Mouse (Mus musculus) embryonic fibroblast, embryonic 13.5 days (primary cell): Measurements from ENCODE around the gene Arhgap17. TPM values are rescaled to one million over a fixed set of nuclear protein-coding genes. Genes with fewer than 3 reads are reported as not detected.

Experiments
- H3K27ac ChIP-seq: 2 replicates; pipeline ENCODE4 v1.5.1; 2012; ENCODE audit warnings: low read length, control low read depth, inconsistent platforms; ENCODE audit not compliant: insufficient read depth
- H3K4me1 ChIP-seq: 2 replicates; pipeline ENCODE4 v1.6.1; 2011; ENCODE audit warnings: low read length; ENCODE audit not compliant: control insufficient read depth, insufficient read depth
- H3K4me3 ChIP-seq: 2 replicates; pipeline ENCODE4 v1.5.1; 2011; ENCODE audit warnings: mild to moderate bottlenecking, control low read depth, low read length; ENCODE audit not compliant: insufficient read depth
- CTCF ChIP-seq: IDR thresholded peaks from 2 replicates; pipeline ENCODE4 v1.5.1; 2011; ENCODE audit warnings: mild to moderate bottlenecking, control low read depth, low read length, moderate library complexity, borderline replicate concordance; ENCODE audit not compliant: insufficient read depth
- POLR2A ChIP-seq: IDR thresholded peaks from 2 replicates; pipeline ENCODE4 v1.6.1; 2011; ENCODE audit warnings: low read depth, mild to moderate bottlenecking, control low read depth, low read length, moderate library complexity
- polyA plus RNA-seq: library from polyadenylated mRNA; stranded (reverse); fragments of >200 nt; gene quantifications from 2 replicates; pipeline ENCODE4 v1.2.4, GENCODE M21; 2011; ENCODE audit warnings: low read depth; ENCODE audit not compliant: missing spikeins, insufficient read length

Gene Arhgap17
- polyA plus RNA-seq, 1 experiment = 30.7 TPM

DNA sequence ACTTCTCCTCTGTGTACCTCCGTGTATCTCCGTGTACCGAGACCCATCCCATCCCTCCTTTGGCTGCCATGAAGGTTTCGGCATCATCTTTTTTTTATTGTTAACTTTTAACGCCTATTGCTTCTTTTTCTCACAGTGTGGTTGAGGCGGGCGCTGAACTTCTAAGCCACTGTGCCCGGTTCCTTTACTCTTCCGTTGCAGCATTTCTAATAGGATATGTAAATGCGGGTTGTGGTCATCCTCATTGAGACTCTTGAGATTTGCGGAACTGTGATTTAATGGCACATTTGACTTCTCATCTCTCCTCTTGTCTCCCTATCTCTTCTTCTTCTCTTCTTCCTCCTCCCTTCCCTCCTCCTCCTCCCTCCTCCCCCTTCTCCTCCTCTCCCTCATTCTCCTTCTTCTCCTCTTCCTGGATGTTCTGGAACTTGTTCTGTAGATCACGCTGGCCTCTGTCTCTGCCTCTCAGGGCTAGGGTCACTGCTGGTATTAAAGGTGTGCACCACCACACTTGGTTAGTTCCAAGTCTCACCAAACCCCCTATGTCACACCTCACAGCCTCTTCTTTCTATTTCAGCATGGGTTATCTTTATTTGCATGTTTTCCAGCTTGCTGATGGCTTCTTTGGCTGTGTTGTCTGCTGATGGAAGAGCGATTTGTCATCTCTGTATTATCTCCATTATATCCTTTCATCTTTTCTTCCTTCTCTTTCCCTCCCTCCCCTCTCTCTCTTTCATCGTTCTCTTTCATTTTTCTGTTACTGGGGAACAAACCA lies 115.3 kb downstream of the Arhgap17 start:
- no peak overlapping the region for H3K27ac ChIP-seq
- H3K4me1 ChIP-seq = no peaks in the 10 kb centered on the region
- TF ChIP-seq POLR2A = no peak
- no peak for TF ChIP-seq CTCF
- H3K4me3 ChIP-seq = no peak overlapping the region

DNA sequence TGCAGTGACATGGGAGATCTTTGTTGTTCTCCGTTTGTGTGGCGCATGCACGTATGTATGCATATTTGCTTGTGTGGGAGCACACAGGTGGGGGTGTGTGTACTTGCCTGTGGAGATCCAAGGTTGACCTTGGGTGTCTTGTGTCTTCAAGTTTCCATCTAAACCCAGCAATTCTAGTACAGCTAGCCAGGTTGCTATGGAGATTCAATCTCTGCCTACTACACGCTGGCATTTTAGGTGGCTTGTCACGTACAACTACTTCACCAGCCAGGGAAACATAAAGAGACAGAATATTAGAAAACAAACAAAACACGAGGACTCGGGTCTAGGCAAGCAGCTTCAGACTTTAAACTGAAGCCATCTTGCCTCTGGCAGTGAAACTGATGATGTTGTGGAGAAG lies 116.3 kb downstream of the Arhgap17 start:
- TF ChIP-seq POLR2A (no peak), CTCF (no peak)
- Histone ChIP-seq H3K4me1 (no peaks in the 10 kb centered on the region), H3K27ac (no peak overlapping the region), H3K4me3 (no peak overlapping the region)

DNA sequence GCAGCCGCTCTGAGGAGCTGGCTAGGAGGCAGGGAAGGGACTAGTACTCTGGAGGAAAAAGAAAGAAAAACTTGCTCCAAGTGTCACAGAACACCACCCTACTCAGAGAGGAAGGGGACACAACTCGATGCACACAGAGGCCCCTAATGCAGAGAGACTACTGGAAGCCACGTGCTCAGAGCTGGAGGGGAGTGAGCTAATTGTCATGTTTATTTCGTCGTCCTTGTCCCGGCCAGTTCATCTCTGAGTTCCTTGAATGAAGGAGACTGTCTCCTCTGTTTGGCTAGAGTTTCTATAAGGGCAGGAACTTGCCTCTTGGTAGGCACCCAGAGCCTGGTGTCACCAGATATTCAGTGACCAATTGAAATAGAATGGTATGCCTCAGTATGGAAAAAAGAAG lies 118.4 kb downstream of the Arhgap17 start:
- no peak overlapping the region for H3K4me3 ChIP-seq
- no peaks in the 10 kb centered on the region for H3K4me1 ChIP-seq
- H3K27ac ChIP-seq = no peak overlapping the region
- TF ChIP-seq POLR2A = no peak
- no peak for TF ChIP-seq CTCF

DNA sequence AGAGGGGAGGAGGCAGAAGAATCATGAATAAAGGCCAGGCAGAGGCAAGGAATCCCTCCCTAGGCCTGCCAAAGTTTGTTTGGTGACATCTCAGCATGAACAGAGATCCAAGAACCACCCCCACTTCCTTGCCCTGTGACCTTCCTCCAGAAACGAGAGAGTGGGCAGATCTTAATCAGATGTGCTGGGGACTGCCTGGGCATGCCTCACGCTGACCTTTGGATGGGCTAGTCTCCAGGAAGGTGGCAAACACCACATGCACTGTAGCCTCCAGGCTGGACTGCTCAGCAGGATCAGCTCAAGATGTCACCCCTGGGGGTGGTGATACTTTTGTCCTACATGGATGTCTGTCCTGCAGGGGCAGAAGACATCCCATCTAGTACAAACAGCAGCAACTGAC lies 121.5 kb downstream of the Arhgap17 start:
- H3K4me3 ChIP-seq = no peak overlapping the region
- no peak for TF ChIP-seq CTCF
- no peak for TF ChIP-seq POLR2A
- H3K27ac ChIP-seq = no peak overlapping the region
- no peaks in the 10 kb centered on the region for H3K4me1 ChIP-seq

DNA sequence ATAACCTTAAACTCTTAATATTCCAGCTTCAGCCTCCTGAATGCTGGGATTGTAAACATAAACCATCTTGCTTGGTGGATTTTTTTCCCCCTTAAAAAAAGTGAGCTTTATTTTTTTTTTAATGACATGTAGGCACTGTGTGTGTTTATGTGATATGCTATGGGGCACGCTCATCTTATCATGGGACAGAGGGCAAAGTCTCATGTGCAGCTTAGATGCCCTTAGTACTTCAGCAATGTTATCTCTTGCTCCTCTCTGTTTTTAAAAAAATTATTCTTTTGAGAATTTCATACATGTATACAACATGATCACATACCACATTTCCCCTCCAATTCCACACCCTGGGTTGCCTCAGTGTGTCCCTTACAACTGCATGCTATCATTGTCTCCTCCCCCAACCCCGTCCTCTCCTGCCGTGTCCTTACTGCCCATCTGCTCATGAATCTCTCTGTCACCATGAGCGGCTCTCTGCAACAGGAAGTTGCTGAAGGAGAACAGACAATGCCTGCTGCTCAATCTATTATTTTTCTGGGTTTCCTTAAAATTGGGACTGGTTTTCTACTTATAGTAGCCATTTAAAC lies 123.1 kb downstream of the Arhgap17 start:
- Histone ChIP-seq H3K27ac (no peak overlapping the region), H3K4me1 (no peaks in the 10 kb centered on the region), H3K4me3 (no peak overlapping the region)
- TF ChIP-seq CTCF (no peak), POLR2A (no peak)

DNA sequence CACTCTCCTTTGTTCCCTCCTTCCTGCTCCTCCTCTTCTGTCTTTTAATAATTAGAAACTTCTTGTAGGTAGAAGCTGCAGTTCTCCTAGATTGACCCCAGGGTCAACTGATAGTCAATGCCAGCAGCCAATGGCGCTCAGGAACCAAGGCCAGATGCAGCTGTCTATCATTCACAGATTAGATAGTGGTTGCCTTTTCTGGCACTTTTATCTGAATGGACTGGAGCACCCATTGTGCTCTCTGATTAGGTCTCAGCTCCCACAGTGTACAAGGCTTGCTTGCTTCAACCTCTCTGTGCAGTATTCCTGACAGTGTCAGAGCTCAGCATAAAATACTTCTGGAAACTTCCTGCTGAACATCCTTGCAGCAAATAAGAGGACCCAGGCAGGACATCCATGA lies 124.9 kb downstream of the Arhgap17 start:
- no peak overlapping the region for H3K27ac ChIP-seq
- H3K4me1 ChIP-seq = no peaks in the 10 kb centered on the region
- no peak overlapping the region for H3K4me3 ChIP-seq
- no peak for TF ChIP-seq CTCF
- TF ChIP-seq POLR2A = no peak

DNA sequence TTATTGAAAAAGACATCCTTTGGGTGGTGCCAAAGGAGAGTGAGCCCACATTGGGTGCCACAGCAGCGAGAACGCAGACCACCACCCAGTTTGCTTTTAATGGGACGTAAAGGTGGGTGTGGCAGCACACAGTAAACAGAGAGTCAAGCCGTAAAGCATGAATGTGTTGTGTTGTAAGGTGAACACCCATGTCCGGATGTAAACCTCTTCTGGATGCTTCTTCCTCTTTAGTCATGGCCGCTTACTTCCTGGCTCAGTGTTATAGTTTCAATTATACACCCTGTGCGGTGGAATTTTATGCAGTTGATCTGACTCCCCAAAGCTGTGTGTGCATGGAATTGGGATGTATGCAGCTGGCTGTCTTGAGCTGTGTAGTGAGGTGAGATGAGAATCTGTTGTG lies 127.5 kb downstream of the Arhgap17 start:
- Histone ChIP-seq H3K4me3 (no peak overlapping the region), H3K27ac (no peak overlapping the region), H3K4me1 (no peaks in the 10 kb centered on the region)
- no peak for TF ChIP-seq POLR2A

DNA sequence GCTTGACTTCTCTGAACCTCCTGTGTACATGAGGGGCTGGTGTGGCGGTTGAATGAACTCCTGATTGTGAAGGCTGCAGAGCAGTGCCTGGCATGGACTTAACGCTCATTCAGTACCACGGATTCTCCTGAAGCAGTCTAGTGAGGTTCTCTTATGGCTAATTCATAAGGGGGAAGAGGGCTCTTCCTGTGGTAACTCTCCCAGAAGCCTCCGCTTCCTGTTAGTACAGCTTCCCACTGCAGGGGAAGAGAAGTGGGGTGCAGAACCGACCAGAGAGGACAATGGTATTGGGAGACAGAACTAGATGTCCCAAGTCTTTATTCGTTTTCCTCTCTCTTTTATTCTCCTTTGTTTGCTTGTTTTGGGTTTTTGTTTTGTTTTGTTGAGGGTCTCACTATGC lies 129.7 kb downstream of the Arhgap17 start:
- no peaks in the 10 kb centered on the region for H3K4me1 ChIP-seq

DNA sequence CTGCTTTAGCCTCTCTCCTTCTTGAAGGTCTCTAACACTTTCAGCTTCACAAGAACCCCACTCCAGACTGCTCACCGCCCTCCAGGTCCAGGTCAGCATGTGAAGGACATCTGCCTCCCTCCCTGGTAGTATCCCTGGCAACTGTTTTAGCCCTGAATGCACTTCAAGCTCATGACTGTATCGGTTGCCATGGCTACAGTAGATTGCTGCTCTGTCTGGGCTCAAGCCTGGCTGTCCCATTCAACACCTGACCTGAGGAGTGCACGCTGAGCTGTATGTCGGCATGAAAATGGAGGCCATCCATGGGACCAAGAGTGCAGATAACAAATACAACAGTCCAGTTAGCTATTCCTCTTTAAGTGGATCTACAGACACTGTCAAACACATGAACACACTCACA lies 131.1 kb downstream of the Arhgap17 start:
- H3K4me3 ChIP-seq = no peak overlapping the region
- no peaks in the 10 kb centered on the region for H3K4me1 ChIP-seq
- H3K27ac ChIP-seq = no peak overlapping the region
- TF ChIP-seq POLR2A (no peak), CTCF (no peak)

More for the DNA sequence above, 129.7 kb downstream of the Arhgap17 start:
- TF ChIP-seq POLR2A = no peak
- TF ChIP-seq CTCF = no peak
- Histone ChIP-seq H3K4me3 (no peak overlapping the region), H3K27ac (no peak overlapping the region)

DNA sequence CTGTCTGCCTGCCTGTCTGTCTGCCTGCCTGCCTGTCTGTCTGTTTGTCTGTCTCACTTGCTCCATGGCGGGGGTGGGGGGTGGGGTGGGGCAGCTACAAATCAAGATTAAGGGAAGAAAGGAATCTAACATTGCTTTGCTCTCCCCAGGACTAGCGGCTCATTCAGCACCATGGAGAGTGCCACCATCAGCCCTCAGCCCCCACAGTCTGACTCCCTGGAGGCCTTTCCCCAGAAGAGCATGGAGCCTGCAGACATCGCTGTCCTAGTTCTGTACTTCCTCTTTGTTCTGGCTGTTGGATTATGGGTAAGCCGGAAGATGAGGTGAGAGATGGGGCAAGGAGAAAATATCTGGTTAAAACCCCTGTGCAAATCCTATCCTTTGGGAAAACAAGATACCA lies 134.3 kb downstream of the Arhgap17 start:
- TF ChIP-seq CTCF = no peak
- TF ChIP-seq POLR2A = no peak
- no peak overlapping the region for H3K4me3 ChIP-seq
- no peaks in the 10 kb centered on the region for H3K4me1 ChIP-seq
- H3K27ac ChIP-seq = no peak overlapping the region

Other genes with a start within 250 kb of the Arhgap17 start
- gene Tnrc6a, start 246.0 kb downstream of the Arhgap17 start, polyA plus RNA-seq = 62.1 and 77.1 TPM in 2 replicates
- gene Slc5a11, start 155.1 kb downstream of the Arhgap17 start, polyA plus RNA-seq = not detected in 2 replicates
- 32.0 and 33.3 TPM in 2 replicates for gene Lcmt1, start 131 bp downstream of the Arhgap17 start, polyA plus RNA-seq
- not detected in 2 replicates for gene Aqp8, start 92.4 kb upstream of the Arhgap17 start, polyA plus RNA-seq
- 2.0 and 3.4 TPM in 2 replicates for gene Zkscan2, start 130.5 kb upstream of the Arhgap17 start, polyA plus RNA-seq